Mouse (Mus musculus): ENCODE results near the gene Tor1a. TPM values are rescaled to one million over a fixed set of nuclear protein-coding genes. Genes with fewer than 3 reads are reported as not detected.
A peak's percentile ranks its signal among the peaks of the same experiment; 100 is the strongest.

The Tor1a gene
- polyA plus RNA-seq, 1 experiment from 2014 or later = 45.9 TPM

DNA sequence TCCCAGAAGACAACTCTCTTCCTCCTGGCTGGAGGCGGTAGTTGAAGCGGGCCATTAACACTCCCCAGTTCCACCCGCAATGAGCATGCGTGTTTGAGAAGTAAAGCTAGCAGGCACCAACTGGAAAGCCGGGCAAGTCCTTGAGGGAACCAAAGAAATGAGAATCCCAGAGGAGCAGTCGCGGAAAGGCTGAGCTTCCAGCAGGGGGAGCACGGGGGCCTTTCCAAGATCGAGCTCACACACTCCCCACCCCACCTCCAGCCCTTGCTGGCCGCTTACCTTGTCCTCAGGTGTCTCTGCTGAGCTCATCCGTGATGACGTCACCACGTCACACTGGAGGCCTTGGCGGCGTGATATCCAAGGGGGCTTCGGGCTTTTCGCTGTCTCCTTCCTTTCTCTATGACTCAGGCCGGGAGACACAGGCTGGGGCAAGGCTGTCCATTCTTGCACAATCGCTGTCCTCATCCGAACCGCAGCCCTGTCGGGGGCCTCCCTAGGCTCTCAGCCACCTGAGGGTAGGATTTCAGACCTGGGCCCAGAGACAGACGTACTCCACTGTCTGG is 38.2 kb downstream of the Tor1a start, which contains the start of gene Ptges:
Gene Ptges (minus strand): TSS at position 381 of the 563 bp plus-strand sequence.
- 3% methylated on average over 23 of the region's 23 CpGs for WGBS
- Histone ChIP-seq H3K27ac (no peak within 1 kb of the TSS), H3K9me3 (replicated peaks) (no peaks in the 10 kb centered on the region), H3K4me3 (peak within 1 kb of the TSS; percentile 38), H3K4me2 (peak within 1 kb of the TSS; percentile 70), H3K4me1 (replicated peaks) (peaks cover 31% of the 10 kb centered on the region), H3K27me3 (no peaks in the 10 kb centered on the region), H3K9ac (peak within 1 kb of the TSS; percentile 39; the same call in 1 of the 2 replicates), H3K36me3 (no peaks in the 10 kb centered on the region)
- peak; percentile 36 for ATAC-seq (replicated peaks; ENCODE audit: insufficient number of reproducible peaks, insufficient read depth, low FRiP score, low read depth)

DNA sequence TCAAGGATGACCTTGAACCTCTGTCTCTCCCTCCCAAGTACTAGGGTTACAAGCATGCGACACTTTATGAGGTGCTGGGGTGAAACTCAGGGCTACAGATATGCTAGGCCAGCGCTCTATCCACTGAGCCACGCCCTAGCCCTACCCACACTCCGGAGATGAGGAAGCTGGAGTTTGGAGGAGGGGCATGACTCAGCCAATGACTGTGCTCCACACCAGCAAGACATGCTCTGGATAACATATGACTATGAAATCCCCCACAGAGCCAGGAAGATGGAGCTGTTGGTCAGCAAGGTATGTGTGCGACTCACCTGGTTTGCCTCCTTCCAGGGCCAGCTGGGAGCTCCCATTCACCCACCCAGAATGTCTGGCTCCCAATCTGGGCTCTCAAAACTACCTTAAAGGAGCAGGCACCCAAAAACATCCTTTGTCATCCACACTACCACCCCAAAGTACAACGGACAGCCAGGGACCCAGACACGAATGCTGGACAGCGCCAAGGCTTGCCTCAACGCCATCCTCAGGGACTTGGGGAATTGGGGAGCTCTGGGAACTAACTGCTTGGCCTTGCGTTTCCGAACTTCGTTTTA is 38.7 kb downstream of the Tor1a start:
- H3K27ac ChIP-seq = no peak overlapping the region
- ATAC-seq (replicated peaks; ENCODE audit: insufficient number of reproducible peaks, insufficient read depth, low FRiP score, low read depth) = no peak
- 30% methylated on average over 12 of the region's 12 CpGs for WGBS
- H3K4me1 ChIP-seq (replicated peaks) = peaks cover 31% of the 10 kb centered on the region
- 0 out of 2 replicates have a peak overlapping the region, but pooled peaks have one; percentile 39 for H3K9ac ChIP-seq
- H3K27me3 ChIP-seq = no peaks in the 10 kb centered on the region
- peak overlapping the region; percentile 38 for H3K4me3 ChIP-seq
- H3K36me3 ChIP-seq = no peaks in the 10 kb centered on the region
- peak overlapping the region; percentile 70 for H3K4me2 ChIP-seq
- no peaks in the 10 kb centered on the region for H3K9me3 ChIP-seq (replicated peaks)

DNA sequence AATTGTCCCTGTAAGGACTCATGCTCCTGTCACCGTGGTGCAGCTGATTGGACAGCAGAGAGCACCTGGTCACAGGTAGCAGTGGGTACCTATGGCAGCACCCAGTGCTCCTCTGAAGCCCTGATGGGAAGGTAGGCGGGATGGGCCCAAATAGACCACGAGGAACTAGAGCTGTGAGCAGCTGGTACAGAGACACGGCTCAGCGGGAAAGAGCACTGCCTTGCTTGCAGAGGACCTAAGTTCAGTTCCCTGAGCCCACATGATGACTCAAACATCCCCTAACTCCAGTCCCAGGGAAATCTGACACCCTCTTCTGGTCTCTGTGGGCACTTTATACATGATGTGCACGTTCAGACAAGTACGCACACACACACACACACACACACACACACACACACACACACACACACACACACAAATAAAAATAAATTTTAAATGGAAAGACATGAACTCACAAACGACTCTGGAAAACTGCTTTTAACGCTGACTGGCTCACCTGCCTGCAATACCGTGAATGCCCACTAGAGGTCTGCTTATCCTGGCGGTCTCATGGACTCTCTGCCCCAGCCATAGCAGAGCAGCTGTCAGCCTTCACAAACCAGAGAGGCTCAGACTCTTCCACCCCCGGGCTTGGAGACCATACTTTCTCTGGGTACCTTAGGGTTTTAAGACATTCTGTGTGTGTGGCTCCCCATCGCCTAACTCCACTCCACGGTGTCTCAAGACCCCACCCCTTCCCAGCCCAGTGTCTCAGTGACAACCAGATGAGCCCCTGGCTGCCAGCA is 39.7 kb downstream of the Tor1a start:
- WGBS = 24% methylated on average over 14 of the region's 14 CpGs
- Histone ChIP-seq H3K4me3 (no peak overlapping the region), H3K36me3 (no peaks in the 10 kb centered on the region), H3K4me1 (replicated peaks) (peaks cover 31% of the 10 kb centered on the region), H3K9ac (no peak overlapping the region), H3K4me2 (no peak overlapping the region), H3K27ac (peak overlapping the region; percentile 68; the same call in 1 of the 2 replicates), H3K9me3 (replicated peaks) (no peaks in the 10 kb centered on the region), H3K27me3 (no peaks in the 10 kb centered on the region)
- ATAC-seq (replicated peaks; ENCODE audit: insufficient number of reproducible peaks, insufficient read depth, low FRiP score, low read depth) = no peak

- H3K4me2 ChIP-seq = no peak overlapping the region
- no peaks in the 10 kb centered on the region for H3K36me3 ChIP-seq
- no peaks in the 10 kb centered on the region for H3K27me3 ChIP-seq
- peaks cover 31% of the 10 kb centered on the region for H3K4me1 ChIP-seq (replicated peaks)
- H3K27ac ChIP-seq = peak overlapping the region; percentile 68
- no peak overlapping the region for H3K4me3 ChIP-seq
- no peak for ATAC-seq (replicated peaks; ENCODE audit: insufficient number of reproducible peaks, insufficient read depth, low FRiP score, low read depth)
- no peaks in the 10 kb centered on the region for H3K9me3 ChIP-seq (replicated peaks)
- H3K9ac ChIP-seq = 0 out of 2 replicates have a peak overlapping the region, but pooled peaks have one; percentile 8
- 31% methylated on average over 9 of the region's 9 CpGs for WGBS
Observed at GRCm38 (mm10) chr2:30927151-30927781, 40.5 kb downstream of the Tor1a start.

DNA sequence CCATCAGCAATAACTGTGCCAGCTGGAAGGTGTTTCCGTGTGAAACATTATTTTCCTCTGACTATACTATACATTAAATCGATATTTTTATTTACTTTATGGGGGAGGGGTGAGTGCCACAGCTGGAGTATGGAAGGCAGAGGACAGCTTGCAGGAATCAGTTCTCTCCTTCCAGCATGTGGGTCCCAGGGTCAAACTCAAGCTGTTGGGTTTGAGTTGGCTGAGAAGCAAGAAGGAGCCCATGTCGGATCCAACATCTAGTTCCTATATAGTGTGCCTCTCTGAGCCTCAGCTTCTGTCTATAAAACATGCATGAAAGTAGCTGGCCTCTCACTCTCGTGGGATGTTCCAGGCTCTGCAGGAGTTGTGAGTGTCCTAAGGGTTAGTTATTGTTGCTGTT is 41.4 kb downstream of the Tor1a start:
- WGBS = 84% methylated on average over 4 of the region's 4 CpGs
- no peak overlapping the region for H3K4me3 ChIP-seq
- H3K36me3 ChIP-seq = no peaks in the 10 kb centered on the region
- ATAC-seq (replicated peaks; ENCODE audit: insufficient number of reproducible peaks, insufficient read depth, low FRiP score, low read depth) = no peak
- H3K9me3 ChIP-seq (replicated peaks) = no peaks in the 10 kb centered on the region
- H3K27ac ChIP-seq = peak overlapping the region; percentile 68; the same call in 1 of the 2 replicates
- H3K4me1 ChIP-seq (replicated peaks) = peaks cover 31% of the 10 kb centered on the region
- no peak overlapping the region for H3K4me2 ChIP-seq
- no peaks in the 10 kb centered on the region for H3K27me3 ChIP-seq
- H3K9ac ChIP-seq = no peak overlapping the region

DNA sequence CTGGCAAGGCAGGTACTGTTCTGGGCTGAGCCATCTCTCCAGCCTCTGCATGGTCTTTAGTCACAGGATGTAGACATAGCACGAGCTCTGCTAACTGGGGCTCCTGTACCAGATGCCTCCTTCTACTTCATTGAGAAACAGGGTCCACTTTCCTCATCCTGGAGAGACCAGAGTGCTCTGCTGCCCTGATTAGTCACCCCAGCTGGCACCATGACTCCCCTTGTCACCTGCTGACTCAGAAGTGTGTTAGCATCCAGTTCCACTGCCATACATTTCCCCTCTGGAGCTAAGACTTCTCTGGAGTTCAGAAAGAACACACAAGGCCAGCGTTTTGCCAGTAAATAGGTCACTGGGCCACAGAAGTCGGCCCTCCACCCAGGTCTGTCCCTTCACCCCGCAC is 42.6 kb downstream of the Tor1a start:
- H3K9me3 ChIP-seq (replicated peaks) = no peaks in the 10 kb centered on the region
- 78% methylated on average over 4 of the region's 4 CpGs for WGBS
- H3K4me3 ChIP-seq = no peak overlapping the region
- H3K27me3 ChIP-seq = no peaks in the 10 kb centered on the region
- H3K9ac ChIP-seq = no peak overlapping the region
- H3K27ac ChIP-seq = no peak overlapping the region
- H3K4me1 ChIP-seq (replicated peaks) = peaks cover 31% of the 10 kb centered on the region
- ATAC-seq (replicated peaks; ENCODE audit: insufficient number of reproducible peaks, insufficient read depth, low FRiP score, low read depth) = no peak
- no peak overlapping the region for H3K4me2 ChIP-seq
- H3K36me3 ChIP-seq = no peaks in the 10 kb centered on the region

- Histone ChIP-seq H3K9me3 (replicated peaks) (no peaks in the 10 kb centered on the region), H3K36me3 (no peaks in the 10 kb centered on the region), H3K27ac (no peak overlapping the region), H3K4me3 (no peak overlapping the region), H3K4me1 (replicated peaks) (peaks cover 32% of the 10 kb centered on the region), H3K4me2 (no peak overlapping the region), H3K9ac (no peak overlapping the region), H3K27me3 (no peaks in the 10 kb centered on the region)
- ATAC-seq (replicated peaks; ENCODE audit: insufficient number of reproducible peaks, insufficient read depth, low FRiP score, low read depth) = no peak
- 70% methylated on average over 3 of the region's 3 CpGs for WGBS
Observed at GRCm38 (mm10) chr2:30923099-30923498, 44.6 kb downstream of the Tor1a start.

DNA sequence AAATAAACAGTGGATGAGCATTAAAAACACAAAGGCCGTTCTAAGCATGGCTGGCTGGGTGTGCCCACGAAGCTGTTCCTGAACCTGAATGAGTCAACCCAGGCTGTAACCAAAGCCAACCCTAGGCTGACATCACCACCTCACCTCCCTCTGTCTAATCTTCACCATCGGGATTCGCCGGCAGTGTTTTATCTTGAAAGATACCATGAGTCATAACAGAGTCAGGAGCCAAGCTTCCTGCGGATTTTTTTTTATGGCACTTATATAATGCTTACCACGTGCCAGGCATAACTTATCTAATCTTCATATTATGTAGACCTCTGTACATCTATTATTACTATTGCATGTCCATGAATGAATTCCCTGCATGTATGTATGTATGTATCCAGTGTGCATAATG is 47.5 kb downstream of the Tor1a start:
- H3K4me1 ChIP-seq (replicated peaks) = peaks cover 19% of the 10 kb centered on the region
- H3K36me3 ChIP-seq = no peaks in the 10 kb centered on the region
- H3K4me2 ChIP-seq = no peak overlapping the region
- no peak overlapping the region for H3K9ac ChIP-seq
- no peak overlapping the region for H3K27ac ChIP-seq
- no peaks in the 10 kb centered on the region for H3K9me3 ChIP-seq (replicated peaks)
- no peak overlapping the region for H3K4me3 ChIP-seq
- no peak for ATAC-seq (replicated peaks; ENCODE audit: insufficient number of reproducible peaks, insufficient read depth, low FRiP score, low read depth)
- 33% methylated on average over 7 of the region's 7 CpGs for WGBS
- H3K27me3 ChIP-seq = no peaks in the 10 kb centered on the region

DNA sequence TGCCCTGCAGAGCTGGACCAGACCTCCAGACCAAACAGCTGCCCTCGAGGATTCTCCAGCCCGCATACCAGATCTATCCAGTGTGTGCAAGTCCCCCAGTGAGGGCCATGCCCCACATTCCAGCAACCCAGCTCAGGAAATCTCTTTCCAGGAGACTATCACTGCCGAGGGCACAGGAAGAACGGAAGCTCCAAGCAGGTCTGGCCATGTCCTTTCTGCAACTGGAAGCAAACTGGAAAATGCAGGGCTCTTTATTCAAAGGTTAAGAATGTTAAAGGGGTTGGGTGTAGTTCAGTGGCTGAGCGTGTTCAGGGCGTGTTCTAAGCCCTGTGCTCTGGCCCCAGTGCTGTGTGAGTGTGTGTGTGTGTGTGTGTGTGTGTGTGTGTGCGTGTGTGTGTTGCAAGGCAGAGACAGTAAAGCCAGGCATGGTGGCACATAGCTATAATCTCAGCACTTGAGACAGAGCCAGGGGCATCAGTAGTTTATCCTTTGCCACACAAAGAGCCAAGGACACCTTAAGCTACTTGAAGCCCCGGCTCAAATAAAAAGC is 48.9 kb downstream of the Tor1a start:
- H3K4me2 ChIP-seq = no peak overlapping the region
- 28% methylated on average over 8 of the region's 8 CpGs for WGBS
- H3K9me3 ChIP-seq (replicated peaks) = no peaks in the 10 kb centered on the region
- H3K36me3 ChIP-seq = no peaks in the 10 kb centered on the region
- ATAC-seq (replicated peaks; ENCODE audit: insufficient number of reproducible peaks, insufficient read depth, low FRiP score, low read depth) = no peak
- H3K4me1 ChIP-seq (replicated peaks) = peaks cover 19% of the 10 kb centered on the region
- no peak overlapping the region for H3K4me3 ChIP-seq
- H3K27me3 ChIP-seq = no peaks in the 10 kb centered on the region
- H3K9ac ChIP-seq = 0 out of 2 replicates have a peak overlapping the region, but pooled peaks have one; percentile 31
- peak overlapping the region; percentile 49; the same call in 1 of the 2 replicates for H3K27ac ChIP-seq

DNA sequence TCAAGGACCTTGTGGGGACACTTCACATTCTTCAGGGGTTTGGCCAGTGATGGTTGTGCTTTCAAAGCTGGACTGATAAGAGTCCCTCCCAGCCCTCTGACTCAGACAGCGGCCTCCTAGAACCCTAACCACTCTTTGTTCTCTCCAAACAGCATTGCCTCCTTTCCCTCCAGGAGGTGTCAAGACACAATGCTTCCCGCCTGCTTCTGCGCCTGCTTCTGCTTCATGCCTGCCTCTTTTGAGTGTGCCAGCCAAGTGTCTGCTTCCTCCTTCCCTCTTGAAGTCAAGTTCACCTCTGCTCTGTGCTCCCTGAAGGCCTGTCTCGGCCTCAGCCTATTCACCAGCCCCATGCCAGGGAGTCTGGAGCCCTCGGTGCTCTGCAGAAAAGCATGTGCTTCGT is 49.6 kb downstream of the Tor1a start:
- no peak for ATAC-seq (replicated peaks; ENCODE audit: insufficient number of reproducible peaks, insufficient read depth, low FRiP score, low read depth)
- Histone ChIP-seq H3K27me3 (no peaks in the 10 kb centered on the region), H3K27ac (no peak overlapping the region), H3K36me3 (no peaks in the 10 kb centered on the region), H3K4me1 (replicated peaks) (peaks cover 21% of the 10 kb centered on the region), H3K4me3 (no peak overlapping the region), H3K4me2 (no peak overlapping the region), H3K9me3 (replicated peaks) (no peaks in the 10 kb centered on the region), H3K9ac (no peak overlapping the region)
- 53% methylated on average over 6 of the region's 6 CpGs for WGBS

DNA sequence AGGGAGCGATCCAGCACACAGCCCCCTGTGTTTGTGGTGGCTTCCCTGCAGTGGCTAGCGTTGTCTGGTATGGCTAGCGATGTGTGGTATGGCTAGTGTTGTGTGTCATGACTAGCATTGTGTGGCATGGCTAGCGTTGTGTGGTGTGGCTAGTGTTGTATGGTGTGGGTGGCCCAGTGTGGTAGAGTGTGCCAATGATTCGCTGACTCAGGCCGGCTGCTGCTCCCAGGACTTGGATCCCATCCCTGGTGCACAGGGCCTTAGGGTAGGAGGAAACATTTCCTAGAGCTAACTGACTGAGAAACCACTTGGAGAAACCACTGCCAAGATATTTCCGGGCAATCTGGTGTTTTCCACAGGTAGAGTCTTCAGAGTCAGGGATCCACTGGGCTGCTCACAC is 50.1 kb downstream of the Tor1a start:
- no peak overlapping the region for H3K9ac ChIP-seq
- WGBS = 80% methylated on average over 7 of the region's 7 CpGs
- no peaks in the 10 kb centered on the region for H3K9me3 ChIP-seq (replicated peaks)
- H3K27ac ChIP-seq = no peak overlapping the region
- H3K4me1 ChIP-seq (replicated peaks) = peaks cover 26% of the 10 kb centered on the region
- H3K36me3 ChIP-seq = no peaks in the 10 kb centered on the region
- no peak overlapping the region for H3K4me2 ChIP-seq
- no peaks in the 10 kb centered on the region for H3K27me3 ChIP-seq
- no peak overlapping the region for H3K4me3 ChIP-seq
- ATAC-seq (replicated peaks; ENCODE audit: insufficient number of reproducible peaks, insufficient read depth, low FRiP score, low read depth) = no peak
